In the genomic region with DNA sequence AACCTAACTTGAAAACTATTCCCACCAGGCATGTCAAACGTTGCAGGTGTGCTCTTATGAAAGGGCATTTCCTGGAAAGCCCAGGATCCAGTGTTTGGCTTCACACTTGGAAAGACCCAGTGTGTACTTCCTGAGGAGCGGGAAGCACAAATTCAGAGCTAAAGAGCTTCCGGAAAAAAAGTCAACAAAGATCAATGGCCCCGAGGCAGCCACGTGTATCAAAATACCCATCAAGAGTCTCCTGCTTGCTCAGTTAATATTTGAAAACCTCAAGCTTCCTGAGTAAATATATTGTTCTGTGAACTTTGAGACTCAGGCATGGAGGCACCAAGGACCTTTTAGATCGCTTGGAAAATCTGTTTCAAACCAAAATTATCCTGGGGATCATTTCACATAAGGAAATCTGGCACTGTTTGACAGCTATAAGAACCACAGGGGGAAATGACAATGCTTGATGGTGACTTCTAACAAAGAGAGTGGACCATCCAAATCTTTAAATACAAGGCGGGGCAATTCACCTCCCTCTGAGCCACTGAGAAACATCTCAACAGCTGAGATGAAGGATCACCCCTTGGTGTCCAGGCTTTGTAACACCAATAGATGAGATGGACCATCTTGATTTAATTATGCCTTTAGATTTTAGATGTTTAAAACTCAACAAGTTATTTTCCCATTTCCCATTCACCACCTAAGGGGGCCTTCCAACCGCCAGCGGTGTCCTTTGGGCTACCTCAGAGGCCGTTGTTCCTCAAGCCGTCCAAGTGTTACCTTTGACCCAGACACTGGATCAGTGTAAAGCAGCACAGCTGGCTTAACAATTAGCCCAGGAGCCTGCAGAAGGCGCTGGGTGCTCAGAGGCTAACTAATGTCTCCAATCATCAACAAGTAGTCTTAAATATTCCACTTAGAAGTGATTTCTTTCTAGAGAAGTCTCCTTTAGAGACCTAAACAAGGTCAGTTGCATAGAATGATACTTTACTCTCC, we compare ENCODE assay signal across 12 mouse cellular contexts.
DNase-seq lines count a peak whose midpoint lies in the region; ATAC-seq and TF ChIP-seq lines count a peak whose summit lies in the region.
"Had no signal": no experiment of that assay in that cellular context is flagged by ENCODE, and none has a peak within 500 bp of the region (broad histone marks: within the 10 kb centered on the region; RNA-seq: fewer than 3 reads in every experiment).

No protein-coding gene starts in this region.

- H3K27ac ChIP-seq in lung, embryonic 14.5 days (ENCODE audit: low read depth), result peak overlapping the region; percentile 51; the same call in 1 of the 2 replicates
- H3K27ac ChIP-seq in liver, embryonic 16.5 days (ENCODE audit: low read length), result peak overlapping the region; percentile 61
- 0 out of 2 replicates have a peak overlapping the region, but pooled peaks have one; percentile 24 for H3K27ac ChIP-seq in stomach, postnatal 0 days (replicated peaks)
- H3K27ac ChIP-seq: forebrain, embryonic 12.5 days; hindbrain, embryonic 13.5 days; limb, embryonic 15.5 days had no signal

- no peak overlapping the region for H3K4me3 ChIP-seq in lung, embryonic 14.5 days (ENCODE audit: low read depth, low read length)
- no peak overlapping the region for H3K4me3 ChIP-seq in liver, embryonic 16.5 days (ENCODE audit: low read depth, low read length)
- H3K4me3 ChIP-seq in stomach, postnatal 0 days (ENCODE audit: low read depth, low read length), result no peak overlapping the region
- H3K4me3 ChIP-seq: forebrain, embryonic 12.5 days; hindbrain, embryonic 13.5 days; limb, embryonic 15.5 days had no signal

- H3K9me3 ChIP-seq in lung, embryonic 14.5 days (ENCODE audit: low read depth, low read length), result no peaks in the 10 kb centered on the region
- H3K9me3 ChIP-seq in liver, embryonic 16.5 days (replicated peaks; ENCODE audit: control insufficient read depth, low read length), result no peaks in the 10 kb centered on the region
- no peaks in the 10 kb centered on the region for H3K9me3 ChIP-seq in stomach, postnatal 0 days (ENCODE audit: control insufficient read depth, low read length)
- H3K9me3 ChIP-seq: forebrain, embryonic 12.5 days; hindbrain, embryonic 13.5 days; limb, embryonic 15.5 days had no signal

- TF ChIP-seq EP300 in stomach, postnatal 0 days (optimal IDR thresholded peaks at IDR 0.05), result no peak

- no peak for TF ChIP-seq CTCF in lung, embryonic 14.5 days (IDR thresholded peaks at IDR 0.05; ENCODE audit: low read depth)
- TF ChIP-seq CTCF in stomach, postnatal 0 days (IDR thresholded peaks at IDR 0.05; ENCODE audit: low read depth), result no peak

- DNase-seq in lung, embryonic 14.5 days, result peak; percentile 64
- DNase-seq in lung, postnatal 14 days, result no peak
- DNase-seq in kidney, adult 8-10 months, result peak; percentile 77 to 85
- peak; percentile 68 for DNase-seq in stomach, postnatal 0 days (ENCODE audit: low spot score)
- DNase-seq in right cerebral cortex, postnatal 10 days (ENCODE audit: low spot score in 2 of 2), result no peak
- DNase-seq in cerebellum, adult 11 months, result no peak
- no peak for DNase-seq in Muller cell, postnatal 12 days (ENCODE audit: inconsistent ontology term)
- DNase-seq: layer of hippocampus, postnatal 36 days had no signal

- no peaks in the 10 kb centered on the region for H3K27me3 ChIP-seq in lung, embryonic 14.5 days (ENCODE audit: insufficient read depth, low read length)
- no peaks in the 10 kb centered on the region for H3K27me3 ChIP-seq in liver, embryonic 16.5 days (ENCODE audit: control insufficient read depth, insufficient read depth, low read depth, low read length)
- H3K27me3 ChIP-seq in stomach, postnatal 0 days (ENCODE audit: control insufficient read depth, insufficient read depth, low read length), result no peaks in the 10 kb centered on the region
- H3K27me3 ChIP-seq: forebrain, embryonic 12.5 days; hindbrain, embryonic 13.5 days; limb, embryonic 15.5 days had no signal

- no peak overlapping the region for H3K4me2 ChIP-seq in lung, embryonic 14.5 days
- no peak overlapping the region for H3K4me2 ChIP-seq in liver, embryonic 16.5 days (ENCODE audit: low read depth, low read length)
- no peak overlapping the region for H3K4me2 ChIP-seq in stomach, postnatal 0 days (replicated peaks; ENCODE audit: low read depth)
- H3K4me2 ChIP-seq: forebrain, embryonic 12.5 days; hindbrain, embryonic 13.5 days; limb, embryonic 15.5 days had no signal

- WGBS in lung, embryonic 14.5 days, result 65% methylated on average over 12 of the region's 12 CpGs
- 72% methylated on average over 12 of the region's 12 CpGs for WGBS in liver, embryonic 16.5 days (ENCODE audit: insufficient replicate concordance)
- 58% methylated on average over 12 of the region's 12 CpGs for WGBS in stomach, postnatal 0 days

- no peaks in the 10 kb centered on the region for H3K36me3 ChIP-seq in lung, embryonic 14.5 days (ENCODE audit: insufficient read depth)
- peaks cover 3% of the 10 kb centered on the region; the same call in 1 of the 2 replicates for H3K36me3 ChIP-seq in liver, embryonic 16.5 days (ENCODE audit: control insufficient read depth, insufficient read depth)
- no peaks in the 10 kb centered on the region for H3K36me3 ChIP-seq in stomach, postnatal 0 days (ENCODE audit: control insufficient read depth, insufficient read depth, low read length)
- H3K36me3 ChIP-seq: forebrain, embryonic 12.5 days; hindbrain, embryonic 13.5 days; limb, embryonic 15.5 days had no signal

- no peak overlapping the region for H3K9ac ChIP-seq in lung, embryonic 14.5 days
- no peak overlapping the region for H3K9ac ChIP-seq in liver, embryonic 16.5 days (ENCODE audit: low read depth, low read length)
- H3K9ac ChIP-seq in stomach, postnatal 0 days (ENCODE audit: low read length), result no peak overlapping the region
- H3K9ac ChIP-seq: forebrain, embryonic 12.5 days; hindbrain, embryonic 13.5 days; limb, embryonic 15.5 days had no signal

- ATAC-seq in lung, embryonic 14.5 days (ENCODE audit: insufficient read depth), result peak; percentile 55; the same call in 1 of the 2 replicates
- ATAC-seq in liver, embryonic 16.5 days (ENCODE audit: low read depth), result peak; percentile 70
- ATAC-seq in stomach, postnatal 0 days (ENCODE audit: low FRiP score, low TSS enrichment), result peak; percentile 75; the same call in 1 of the 2 replicates

- peaks cover 3% of the 10 kb centered on the region; the same call in 1 of the 2 replicates for H3K4me1 ChIP-seq in lung, embryonic 14.5 days (ENCODE audit: insufficient read depth)
- H3K4me1 ChIP-seq in liver, embryonic 16.5 days (ENCODE audit: control insufficient read depth, low read depth, low read length), result peaks cover 35% of the 10 kb centered on the region
- 0 out of 2 replicates have a peak, but pooled peaks cover 2% of the 10 kb centered on the region for H3K4me1 ChIP-seq in stomach, postnatal 0 days (replicated peaks; ENCODE audit: control insufficient read depth, insufficient read depth)
- H3K4me1 ChIP-seq: forebrain, embryonic 12.5 days; hindbrain, embryonic 13.5 days had no signal

Comparison
In these comparisons a context has a peak if more than half of its experiments do, and no peak if none do; other contexts are left out.
1. DNase-seq: peak in lung, embryonic 14.5 days (single experiment), kidney, adult 8-10 months (2 of 2) and stomach, postnatal 0 days (single experiment); none in lung, postnatal 14 days (single experiment), right cerebral cortex, postnatal 10 days (0 of 2), cerebellum, adult 11 months (single experiment) and Muller cell, postnatal 12 days (single experiment).
2. Peak in every context shown above with its lines, with median percentiles within 50 percentile points of each other: ATAC-seq and H3K27ac ChIP-seq.